9 mouse cellular contexts compared by ENCODE assay signal in the genomic region with DNA sequence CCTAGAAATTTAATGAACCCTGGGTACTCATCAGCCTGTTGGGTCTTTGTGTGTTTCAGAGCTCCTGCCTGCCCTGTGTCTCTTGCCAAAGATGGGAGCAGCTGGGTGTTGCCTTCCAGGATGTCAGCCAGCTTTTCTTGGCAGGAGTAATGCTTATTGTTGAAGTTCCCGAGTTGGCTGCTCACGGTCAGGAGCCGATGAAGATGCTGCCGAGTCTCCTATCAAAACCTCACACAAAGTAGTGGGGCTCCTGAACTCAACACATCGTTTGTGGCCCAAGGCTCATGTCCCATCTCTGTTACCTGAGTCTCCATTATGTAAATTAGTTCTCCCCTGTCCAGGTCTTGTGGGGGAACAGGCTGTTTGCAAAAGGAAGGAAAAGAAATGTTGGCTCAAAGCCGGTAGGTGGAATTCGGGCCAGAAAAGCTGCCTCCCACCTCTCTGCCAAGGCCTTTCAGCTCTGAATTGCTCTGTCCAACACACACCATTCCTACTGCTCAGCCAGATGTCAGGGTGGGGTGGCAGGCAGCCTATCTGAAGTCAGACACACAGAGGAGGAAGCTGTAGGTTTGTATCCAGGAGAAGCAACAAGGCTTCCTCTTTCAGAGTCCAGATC.
DNase-seq lines count a peak whose midpoint lies in the region; ATAC-seq lines count a peak whose summit lies in the region.
"Had no signal": no experiment of that assay in that cellular context is flagged by ENCODE, and none has a peak within 500 bp of the region (broad histone marks: within the 10 kb centered on the region; RNA-seq: fewer than 3 reads in every experiment).

No protein-coding gene starts in this region.

- no peaks in the 10 kb centered on the region for H3K9me3 ChIP-seq in midbrain, embryonic 15.5 days

- H3K4me3 ChIP-seq in midbrain, embryonic 15.5 days = no peak overlapping the region

- H3K4me1 ChIP-seq in midbrain, embryonic 15.5 days = no peaks in the 10 kb centered on the region

- H3K36me3 ChIP-seq in midbrain, embryonic 15.5 days (replicated peaks) = no peaks in the 10 kb centered on the region

- H3K9ac ChIP-seq in midbrain, embryonic 15.5 days = no peak overlapping the region

- WGBS in midbrain, embryonic 15.5 days = 67% methylated on average over 7 of the region's 7 CpGs

- peak; percentile 65; the same call in 1 of the 2 replicates for ATAC-seq in midbrain, embryonic 15.5 days (replicated peaks)
- ATAC-seq: Patski had no signal

- peak; percentile 22 to 35 for DNase-seq in left cerebral cortex, postnatal 14 days (ENCODE audit: low spot score in 2 of 2)
- DNase-seq in left cerebral cortex, postnatal 36 days (ENCODE audit: low spot score in 2 of 2) = no peak
- DNase-seq in cerebellum, adult 8-10 months = peak; percentile 6
- peak; percentile 84 for DNase-seq in heart, adult 9 months (ENCODE audit: low spot score in 2 of 2)
- DNase-seq in kidney, postnatal 14 days = peak; percentile 76
- no peak for DNase-seq in thymus, postnatal 4 days
- DNase-seq in B cell, adult 2 months = no peak

- intact Hi-C loops in left cerebral cortex, postnatal 14 days (cut with DNase I) = no loop called here
- intact Hi-C loops in left cerebral cortex, postnatal 36 days (cut with DNase I) = no loop called here

- no peak overlapping the region; the same call in 1 of the 2 replicates for H3K27ac ChIP-seq in midbrain, embryonic 15.5 days

- no peaks in the 10 kb centered on the region for H3K27me3 ChIP-seq in midbrain, embryonic 15.5 days (replicated peaks)
- H3K27me3 ChIP-seq: Patski had no signal

- H3K4me2 ChIP-seq in midbrain, embryonic 15.5 days = no peak overlapping the region

Comparison
In these comparisons a context has a peak if more than half of its experiments do, and no peak if none do; other contexts are left out.
1. DNase-seq: peak in left cerebral cortex, postnatal 14 days (2 of 2), cerebellum, adult 8-10 months (single experiment), heart, adult 9 months (2 of 2) and kidney, postnatal 14 days (single experiment); none in left cerebral cortex, postnatal 36 days (0 of 2), thymus, postnatal 4 days (single experiment) and B cell, adult 2 months (0 of 2).